Mouse (Mus musculus): ENCODE data around the gene Iqgap2. TPM values are rescaled to one million over a fixed set of nuclear protein-coding genes. Genes with fewer than 3 reads are reported as not detected.
A peak's percentile ranks its signal among the peaks of the same experiment; 100 is the strongest.

The Iqgap2 gene
- polyA plus RNA-seq, 1 experiment, result 44.1 TPM

GRCm38 (mm10) chr13:95638894-95639293 lies 252.8 kb downstream of the Iqgap2 start:
- Histone ChIP-seq H3K27me3 (ENCODE audit: control insufficient read depth, insufficient read depth, low read length) (no peaks in the 10 kb centered on the region), H3K4me1 (ENCODE audit: control insufficient read depth, insufficient read depth, insufficient read length, low read length) (no peaks in the 10 kb centered on the region), H3K27ac (ENCODE audit: insufficient read depth, low read depth, low read length) (no peak overlapping the region), H3K36me3 (ENCODE audit: control insufficient read depth, insufficient read depth, low read length) (peaks cover 31% of the 10 kb centered on the region), H3K4me3 (ENCODE audit: low read depth, low read length) (no peak overlapping the region)
- TF ChIP-seq CTCF (IDR thresholded peaks at IDR 0.05; ENCODE audit: extremely low read depth, insufficient read length, insufficient replicate concordance, low read depth, low read length) (no peak), POLR2A (IDR thresholded peaks at IDR 0.05; ENCODE audit: low read depth, low read length) (no peak)
- 66% methylated on average over 5 of the region's 5 CpGs for WGBS

GRCm38 (mm10) chr13:95637737-95638136 lies 254.0 kb downstream of the Iqgap2 start:
- Histone ChIP-seq H3K27ac (ENCODE audit: insufficient read depth, low read depth, low read length) (no peak overlapping the region), H3K36me3 (ENCODE audit: control insufficient read depth, insufficient read depth, low read length) (peaks cover 30% of the 10 kb centered on the region), H3K4me1 (ENCODE audit: control insufficient read depth, insufficient read depth, insufficient read length, low read length) (no peaks in the 10 kb centered on the region), H3K27me3 (ENCODE audit: control insufficient read depth, insufficient read depth, low read length) (no peaks in the 10 kb centered on the region), H3K4me3 (ENCODE audit: low read depth, low read length) (no peak overlapping the region)
- WGBS, result 88% methylated on average over 10 of the region's 10 CpGs
- TF ChIP-seq CTCF (IDR thresholded peaks at IDR 0.05; ENCODE audit: extremely low read depth, insufficient read length, insufficient replicate concordance, low read depth, low read length) (no peak), POLR2A (IDR thresholded peaks at IDR 0.05; ENCODE audit: low read depth, low read length) (no peak)

- TF ChIP-seq POLR2A (IDR thresholded peaks at IDR 0.05; ENCODE audit: low read depth, low read length), result no peak
- TF ChIP-seq CTCF (IDR thresholded peaks at IDR 0.05; ENCODE audit: extremely low read depth, insufficient read length, insufficient replicate concordance, low read depth, low read length), result no peak
- H3K4me3 ChIP-seq (ENCODE audit: low read depth, low read length), result no peak overlapping the region
- H3K4me1 ChIP-seq (ENCODE audit: control insufficient read depth, insufficient read depth, insufficient read length, low read length), result no peaks in the 10 kb centered on the region
- no peaks in the 10 kb centered on the region for H3K27me3 ChIP-seq (ENCODE audit: control insufficient read depth, insufficient read depth, low read length)
- 93% methylated on average over 12 of the region's 12 CpGs for WGBS
- H3K27ac ChIP-seq (ENCODE audit: insufficient read depth, low read depth, low read length), result no peak overlapping the region
- peaks cover 26% of the 10 kb centered on the region for H3K36me3 ChIP-seq (ENCODE audit: control insufficient read depth, insufficient read depth, low read length)
These were observed 256.4 kb downstream of the Iqgap2 start for GRCm38 (mm10) chr13:95635301-95635700.

GRCm38 (mm10) chr13:95634451-95634850 lies 257.3 kb downstream of the Iqgap2 start:
- Histone ChIP-seq H3K36me3 (ENCODE audit: control insufficient read depth, insufficient read depth, low read length) (peaks cover 33% of the 10 kb centered on the region), H3K4me3 (ENCODE audit: low read depth, low read length) (no peak overlapping the region), H3K27ac (ENCODE audit: insufficient read depth, low read depth, low read length) (peak overlapping the region; percentile 33; the same call in 1 of the 2 replicates), H3K4me1 (ENCODE audit: control insufficient read depth, insufficient read depth, insufficient read length, low read length) (no peaks in the 10 kb centered on the region), H3K27me3 (ENCODE audit: control insufficient read depth, insufficient read depth, low read length) (no peaks in the 10 kb centered on the region)
- TF ChIP-seq CTCF (IDR thresholded peaks at IDR 0.05; ENCODE audit: extremely low read depth, insufficient read length, insufficient replicate concordance, low read depth, low read length) (no peak), POLR2A (IDR thresholded peaks at IDR 0.05; ENCODE audit: low read depth, low read length) (no peak)
- 46% methylated on average over 2 of the region's 2 CpGs for WGBS

- no peak overlapping the region for H3K27ac ChIP-seq (ENCODE audit: insufficient read depth, low read depth, low read length)
- no peak overlapping the region for H3K4me3 ChIP-seq (ENCODE audit: low read depth, low read length)
- peaks cover 41% of the 10 kb centered on the region for H3K36me3 ChIP-seq (ENCODE audit: control insufficient read depth, insufficient read depth, low read length)
- no peaks in the 10 kb centered on the region for H3K27me3 ChIP-seq (ENCODE audit: control insufficient read depth, insufficient read depth, low read length)
- TF ChIP-seq CTCF (IDR thresholded peaks at IDR 0.05; ENCODE audit: extremely low read depth, insufficient read length, insufficient replicate concordance, low read depth, low read length) (no peak), POLR2A (IDR thresholded peaks at IDR 0.05; ENCODE audit: low read depth, low read length) (no peak)
- H3K4me1 ChIP-seq (ENCODE audit: control insufficient read depth, insufficient read depth, insufficient read length, low read length), result no peaks in the 10 kb centered on the region
- 58% methylated on average over 2 of the region's 2 CpGs for WGBS
These were observed 258.3 kb downstream of the Iqgap2 start for GRCm38 (mm10) chr13:95633384-95633783.

- Histone ChIP-seq H3K27ac (ENCODE audit: insufficient read depth, low read depth, low read length) (no peak overlapping the region), H3K36me3 (ENCODE audit: control insufficient read depth, insufficient read depth, low read length) (peaks cover 47% of the 10 kb centered on the region), H3K4me1 (ENCODE audit: control insufficient read depth, insufficient read depth, insufficient read length, low read length) (no peaks in the 10 kb centered on the region), H3K4me3 (ENCODE audit: low read depth, low read length) (no peak overlapping the region), H3K27me3 (ENCODE audit: control insufficient read depth, insufficient read depth, low read length) (no peaks in the 10 kb centered on the region)
- TF ChIP-seq POLR2A (IDR thresholded peaks at IDR 0.05; ENCODE audit: low read depth, low read length) (no peak), CTCF (IDR thresholded peaks at IDR 0.05; ENCODE audit: extremely low read depth, insufficient read length, insufficient replicate concordance, low read depth, low read length) (no peak)
- WGBS, result 92% methylated on average over 6 of the region's 6 CpGs
These were observed 259.6 kb downstream of the Iqgap2 start for GRCm38 (mm10) chr13:95632144-95632543.

- WGBS, result 25% methylated on average over 2 of the region's 2 CpGs
- no peaks in the 10 kb centered on the region for H3K27me3 ChIP-seq (ENCODE audit: control insufficient read depth, insufficient read depth, low read length)
- TF ChIP-seq POLR2A (IDR thresholded peaks at IDR 0.05; ENCODE audit: low read depth, low read length) (no peak), CTCF (IDR thresholded peaks at IDR 0.05; ENCODE audit: extremely low read depth, insufficient read length, insufficient replicate concordance, low read depth, low read length) (no peak)
- H3K27ac ChIP-seq (ENCODE audit: insufficient read depth, low read depth, low read length), result no peak overlapping the region
- no peaks in the 10 kb centered on the region for H3K4me1 ChIP-seq (ENCODE audit: control insufficient read depth, insufficient read depth, insufficient read length, low read length)
- H3K4me3 ChIP-seq (ENCODE audit: low read depth, low read length), result no peak overlapping the region
- peaks cover 41% of the 10 kb centered on the region for H3K36me3 ChIP-seq (ENCODE audit: control insufficient read depth, insufficient read depth, low read length)
These were observed 261.0 kb downstream of the Iqgap2 start for GRCm38 (mm10) chr13:95630747-95631146.
